Mouse (Mus musculus): ENCODE measurements around the gene Senp6.

GRCm38 (mm10) chr9:80067221-80068027 lies 721 bp downstream of the Senp6 start:
- TF ChIP-seq CEBPB (IDR thresholded peaks at IDR 0.05; ENCODE audit: insufficient read depth, poor library complexity, severe bottlenecking) (no peak), E2F4 (IDR thresholded peaks at IDR 0.05; ENCODE audit: insufficient read depth) (no peak), POLR2A (IDR thresholded peaks at IDR 0.05; ENCODE audit: insufficient read length, low read depth) (peak; percentile 28), MAX (IDR thresholded peaks at IDR 0.05; ENCODE audit: low read depth) (no peak), POLR2AphosphoS2 (IDR thresholded peaks at IDR 0.05; ENCODE audit: insufficient read length, low read depth) (no peak), TCF12 (IDR thresholded peaks at IDR 0.05; ENCODE audit: insufficient read depth, poor library complexity, severe bottlenecking) (no peak), USF1 (IDR thresholded peaks at IDR 0.05; ENCODE audit: low read depth) (no peak), MYOD1 (IDR thresholded peaks at IDR 0.05; ENCODE audit: control insufficient read depth in 1 of 3, insufficient read length in 2 of 3, low read depth in 2 of 3) (no peak), MYOG (IDR thresholded peaks at IDR 0.05; ENCODE audit: control insufficient read depth in 1 of 3, insufficient read depth in 1 of 3, insufficient read length in 2 of 3, low read depth in 2 of 3) (no peak), TCF3 (IDR thresholded peaks at IDR 0.05; ENCODE audit: insufficient read length, low read depth) (no peak), REST (IDR thresholded peaks at IDR 0.05; ENCODE audit: insufficient read depth, insufficient read length) (no peak), SRF (IDR thresholded peaks at IDR 0.05; ENCODE audit: control insufficient read depth, insufficient read length, low read depth) (no peak)

All from myocyte (in vitro differentiated cells).